Mouse (Mus musculus): ENCODE measurements around the gene Acp2.

Gene Acp2

GRCm38 (mm10) chr2:91194624-91195332 is 7.9 kb upstream of the Acp2 start:
- peak; percentile 76 to 81 for DNase-seq

- DNase-seq: no peak
These were observed 6.1 kb upstream of the Acp2 start for GRCm38 (mm10) chr2:91196577-91197001.

- no peak for DNase-seq
These were observed 3.8 kb upstream of the Acp2 start for GRCm38 (mm10) chr2:91198888-91199287.

GRCm38 (mm10) chr2:91202972-91203656 is 429 bp downstream of the Acp2 start:
- DNase-seq: no peak

- DNase-seq: no peak
These were observed 3.6 kb downstream of the Acp2 start for GRCm38 (mm10) chr2:91206254-91206775.

GRCm38 (mm10) chr2:91213311-91213710 is 10.6 kb downstream of the Acp2 start:
- DNase-seq: no peak

- peak; percentile 34 to 43 for DNase-seq
These were observed 14.3 kb downstream of the Acp2 start for GRCm38 (mm10) chr2:91217032-91217431.

- DNase-seq: no peak
These were observed 17.8 kb downstream of the Acp2 start for GRCm38 (mm10) chr2:91220501-91220900.

- no peak for DNase-seq
These were observed 20.9 kb downstream of the Acp2 start for GRCm38 (mm10) chr2:91223614-91224013.

- DNase-seq: no peak
These were observed 27.1 kb downstream of the Acp2 start for GRCm38 (mm10) chr2:91229735-91230134.

- DNase-seq: peak; percentile 88 to 92
These were observed 34.2 kb downstream of the Acp2 start, which contains the start of gene Ddb2 for GRCm38 (mm10) chr2:91236601-91237510. TSS of gene Ddb2 (minus strand) at chr2:91236982.

- DNase-seq: peak in 1 of 2 experiments; percentile 35
These were observed 34.9 kb downstream of the Acp2 start for GRCm38 (mm10) chr2:91237511-91238080.

- no peak for DNase-seq
These were observed 39.9 kb downstream of the Acp2 start for GRCm38 (mm10) chr2:91242547-91242946.

- DNase-seq: peak; percentile 53 to 60
These were observed 40.7 kb downstream of the Acp2 start for GRCm38 (mm10) chr2:91243416-91243815.

GRCm38 (mm10) chr2:91244557-91245228 is 42.0 kb downstream of the Acp2 start:
- no peak for DNase-seq

GRCm38 (mm10) chr2:91248366-91248765 is 45.7 kb downstream of the Acp2 start:
- DNase-seq: no peak

- DNase-seq: no peak
These were observed 49.3 kb downstream of the Acp2 start for GRCm38 (mm10) chr2:91252001-91252400.

- DNase-seq: no peak
These were observed 49.8 kb downstream of the Acp2 start for GRCm38 (mm10) chr2:91252512-91252911.

- DNase-seq: no peak
These were observed 52.2 kb downstream of the Acp2 start for GRCm38 (mm10) chr2:91254725-91255380.

GRCm38 (mm10) chr2:91255661-91256150 is 53.0 kb downstream of the Acp2 start, which contains the start of gene Pacsin3:
TSS of gene Pacsin3 (plus strand) at chr2:91255954.
- peak; percentile 62 to 73 for DNase-seq

Measured in cerebellum, adult 18-20 months (tissue).